18 mouse cellular contexts compared by ENCODE assay signal in the genomic region with DNA sequence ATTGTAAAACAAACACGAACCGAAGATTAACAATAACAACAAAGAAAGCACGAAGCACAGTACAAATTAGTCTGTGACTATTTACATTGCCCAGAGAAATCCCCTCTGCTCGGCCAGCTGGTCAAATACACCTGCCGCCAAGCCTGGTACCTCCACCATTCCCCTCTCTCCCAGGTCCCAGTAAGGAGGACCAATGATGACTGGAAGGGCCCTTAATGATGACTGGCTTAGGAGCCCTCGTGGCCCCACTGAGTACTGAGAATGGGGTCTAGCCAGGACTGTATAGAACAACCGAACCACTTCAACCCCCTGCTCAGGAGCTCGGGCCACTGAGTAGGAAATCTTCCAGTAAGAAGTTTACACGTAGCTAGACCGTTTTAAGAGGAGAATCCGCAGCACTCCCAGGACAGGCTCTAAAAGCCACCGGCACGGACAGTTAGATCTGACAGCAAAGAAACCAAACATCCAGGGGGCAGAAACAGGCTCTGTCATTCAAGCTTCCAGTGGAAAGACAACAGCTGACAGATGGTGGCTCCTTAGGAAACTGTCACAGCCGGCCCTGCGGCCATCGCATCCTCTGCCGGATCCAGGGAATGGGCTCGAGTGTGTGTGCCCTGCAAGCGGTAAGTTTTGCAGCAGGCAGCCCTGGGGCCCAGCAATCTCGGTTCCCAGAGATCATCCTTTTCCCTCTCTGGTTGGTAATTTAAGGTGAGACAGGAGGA.
DNase-seq lines count a peak whose midpoint lies in the region; ATAC-seq and TF ChIP-seq lines count a peak whose summit lies in the region.
"Had no signal": no experiment of that assay in that cellular context is flagged by ENCODE, and none has a peak within 500 bp of the region (broad histone marks: within the 10 kb centered on the region; RNA-seq: fewer than 3 reads in every experiment).

No protein-coding gene starts in this region.

- peak; percentile 79 to 85 for DNase-seq in cerebellum, postnatal 10 days
- DNase-seq in cerebellum, adult 9-11 months = no peak
- DNase-seq in cerebellum, postnatal 25 days = peak; percentile 60 to 63
- no peak for DNase-seq in hindbrain, embryonic 10.5 days (ENCODE audit: low spot score)
- DNase-seq in embryo, embryonic 10.5 days (ENCODE audit: low spot score) = no peak
- DNase-seq in lung, adult 18-20 months = no peak
- DNase-seq in liver, postnatal 0 days = no peak
- DNase-seq: adrenal gland, adult 2 months; gastrocnemius, postnatal 10 days; heart, postnatal 36 days; kidney, adult 2 months; lung, adult 2 months; spleen, adult 18-20 months had no signal

- no peak overlapping the region for H3K9ac ChIP-seq in midbrain, embryonic 13.5 days (replicated peaks)
- no peak overlapping the region for H3K9ac ChIP-seq in liver, postnatal 0 days (replicated peaks)

- TF ChIP-seq EP300 in liver, postnatal 0 days (IDR thresholded peaks at IDR 0.05; ENCODE audit: low read depth) = no peak

- H3K27ac ChIP-seq in hindbrain, embryonic 10.5 days = peak overlapping the region; percentile 70
- peak overlapping the region; percentile 56 for H3K27ac ChIP-seq in midbrain, embryonic 13.5 days
- H3K27ac ChIP-seq in liver, postnatal 0 days (ENCODE audit: low read depth) = no peak overlapping the region
- H3K27ac ChIP-seq: left cerebral cortex, adult 2 months; macrophage had no signal

- H3K27me3 ChIP-seq in hindbrain, embryonic 10.5 days (ENCODE audit: insufficient read depth, poor library complexity, severe bottlenecking) = no peaks in the 10 kb centered on the region
- H3K27me3 ChIP-seq in midbrain, embryonic 13.5 days = no peaks in the 10 kb centered on the region
- H3K27me3 ChIP-seq in liver, postnatal 0 days (ENCODE audit: insufficient read depth, low read length) = no peaks in the 10 kb centered on the region

- peaks cover 50% of the 10 kb centered on the region for H3K4me1 ChIP-seq in hindbrain, embryonic 10.5 days (replicated peaks)
- peaks cover 34% of the 10 kb centered on the region for H3K4me1 ChIP-seq in midbrain, embryonic 13.5 days (replicated peaks)
- no peaks in the 10 kb centered on the region for H3K4me1 ChIP-seq in liver, postnatal 0 days (ENCODE audit: insufficient read depth)

- no peak overlapping the region for H3K4me3 ChIP-seq in hindbrain, embryonic 10.5 days
- H3K4me3 ChIP-seq in midbrain, embryonic 13.5 days (replicated peaks) = no peak overlapping the region
- H3K4me3 ChIP-seq in liver, postnatal 0 days (ENCODE audit: low read depth, low read length) = no peak overlapping the region
- H3K4me3 ChIP-seq: left cerebral cortex, adult 2 months; myocyte had no signal

- ATAC-seq in midbrain, embryonic 13.5 days = 0 out of 2 replicates have a peak, but pooled peaks have one; percentile 28
- ATAC-seq in liver, postnatal 0 days = no peak

- H3K4me2 ChIP-seq in midbrain, embryonic 13.5 days (replicated peaks) = no peak overlapping the region
- no peak overlapping the region for H3K4me2 ChIP-seq in liver, postnatal 0 days (ENCODE audit: low read depth, low read length)
- H3K4me2 ChIP-seq: heart, embryonic 11.5 days had no signal

- H3K36me3 ChIP-seq in hindbrain, embryonic 10.5 days = no peaks in the 10 kb centered on the region
- no peaks in the 10 kb centered on the region for H3K36me3 ChIP-seq in midbrain, embryonic 13.5 days
- no peaks in the 10 kb centered on the region for H3K36me3 ChIP-seq in liver, postnatal 0 days (replicated peaks; ENCODE audit: insufficient read depth, low read length)

- no peak for TF ChIP-seq CTCF in liver, postnatal 0 days (IDR thresholded peaks at IDR 0.05; ENCODE audit: low read depth)

- H3K9me3 ChIP-seq in hindbrain, embryonic 10.5 days = no peaks in the 10 kb centered on the region
- peaks cover 5% of the 10 kb centered on the region; the same call in 1 of the 2 replicates for H3K9me3 ChIP-seq in midbrain, embryonic 13.5 days
- H3K9me3 ChIP-seq in liver, postnatal 0 days (ENCODE audit: low read length) = no peaks in the 10 kb centered on the region

- WGBS in hindbrain, embryonic 10.5 days = 70% methylated on average over 20 of the region's 20 CpGs
- WGBS in midbrain, embryonic 13.5 days = 61% methylated on average over 20 of the region's 20 CpGs
- WGBS in liver, postnatal 0 days (ENCODE audit: insufficient replicate concordance) = 76% methylated on average over 20 of the region's 20 CpGs

Comparison
In these comparisons a context has a peak if more than half of its experiments do, and no peak if none do; other contexts are left out.
1. DNase-seq: peak in cerebellum, postnatal 10 days (2 of 2) and cerebellum, postnatal 25 days (2 of 2); none in cerebellum, adult 9-11 months (single experiment), hindbrain, embryonic 10.5 days (single experiment), embryo, embryonic 10.5 days (single experiment), lung, adult 18-20 months (0 of 2) and liver, postnatal 0 days (single experiment).